Mouse (Mus musculus) olfactory bulb, adult 2 months (tissue): ENCODE measurements at regions not wholly inside any gene's neighbourhood (a gene's known extent, or its start where the extent isn't known, plus 50 kb on each side); places are given as distances from the start of the nearest gene placed in this dataset.

ENCODE experiments used
- H3K27ac ChIP-seq: fragments of 200-500 bp; 2 replicates; pipeline ENCODE4 v1.5.1; 2012; ENCODE audit warnings: low read depth, low read length; ENCODE audit not compliant: insufficient read depth
- H3K4me1 ChIP-seq: fragments of 200-500 bp; 2 replicates; pipeline ENCODE4 v1.6.1; 2012; ENCODE audit warnings: low read length; ENCODE audit not compliant: control insufficient read depth, insufficient read depth
- H3K4me3 ChIP-seq: fragments of 200-500 bp; 2 replicates; pipeline ENCODE4 v1.5.1; 2012; ENCODE audit warnings: mild to moderate bottlenecking, low read depth, low read length, moderate library complexity; ENCODE audit not compliant: insufficient read depth
- CTCF ChIP-seq: fragments of 200-500 bp; IDR thresholded peaks from 2 replicates; pipeline ENCODE4 v1.5.1; 2012; ENCODE audit warnings: low read depth, mild to moderate bottlenecking, low read length, moderate library complexity; ENCODE audit not compliant: insufficient read depth
- POLR2A ChIP-seq: fragments of 200-500 bp; IDR thresholded peaks from 2 replicates; pipeline ENCODE4 v1.6.1; 2012; ENCODE audit warnings: mild to moderate bottlenecking, low read depth, low read length, moderate library complexity; ENCODE audit not compliant: insufficient read depth
- WGBS: fragments of 180-500 bp; shearing (Covaris S2); methylation state at CpG from one replicate; pipeline ENCODE4 v1.1.7; 2018; 5-methylcytosine and 5-hydroxymethylcytosine counted together

DNA sequence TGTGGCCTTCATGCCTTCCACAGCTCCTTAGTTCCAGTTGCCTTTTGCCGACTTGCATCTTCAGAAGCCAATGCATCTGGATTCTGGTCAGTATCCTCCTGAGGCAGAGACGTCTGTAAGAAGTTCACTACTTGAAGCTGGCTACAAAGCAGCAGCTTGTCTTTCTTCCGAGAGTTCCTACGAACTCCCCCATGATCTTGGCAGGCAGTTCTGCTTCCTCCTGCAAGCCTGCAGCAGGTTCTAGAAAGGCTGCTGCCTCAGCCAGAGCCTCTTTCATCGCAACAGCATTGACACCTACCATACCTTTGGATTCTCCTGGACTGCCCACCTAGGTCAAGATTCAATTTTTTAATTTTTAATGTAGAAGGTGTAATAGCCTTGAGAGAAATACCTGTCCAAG, 158.3 kb upstream of the Ercc4 start:
- Histone ChIP-seq H3K27ac (no peak overlapping the region), H3K4me3 (no peak overlapping the region), H3K4me1 (no peaks in the 10 kb centered on the region)
- 85% methylated on average over 5 of the region's 5 CpGs for WGBS
- TF ChIP-seq POLR2A (no peak), CTCF (no peak)

DNA sequence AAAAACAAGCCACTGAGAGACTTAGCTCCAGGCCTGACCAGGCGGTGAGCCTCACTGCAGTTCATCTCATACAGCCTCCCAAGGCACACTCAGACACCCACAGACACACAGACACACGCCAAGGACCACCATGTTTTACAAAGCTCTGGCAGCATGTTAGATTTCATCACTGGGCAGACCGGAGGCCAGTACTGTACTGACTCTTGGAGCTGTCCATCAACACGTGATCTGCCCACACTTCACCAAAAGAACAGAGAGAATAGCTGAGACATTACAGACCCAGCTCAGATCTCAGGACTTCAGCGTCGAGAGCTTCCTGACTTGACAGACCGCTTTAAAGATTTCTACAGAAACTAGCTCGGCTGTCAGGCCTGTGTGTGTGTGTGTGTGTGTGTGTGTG, 155.5 kb upstream of the Ercc4 start:
- H3K4me1 ChIP-seq: no peaks in the 10 kb centered on the region
- no peak overlapping the region for H3K27ac ChIP-seq
- H3K4me3 ChIP-seq: no peak overlapping the region
- 75% methylated on average over 8 of the region's 8 CpGs for WGBS
- no peak for TF ChIP-seq CTCF
- TF ChIP-seq POLR2A: no peak

DNA sequence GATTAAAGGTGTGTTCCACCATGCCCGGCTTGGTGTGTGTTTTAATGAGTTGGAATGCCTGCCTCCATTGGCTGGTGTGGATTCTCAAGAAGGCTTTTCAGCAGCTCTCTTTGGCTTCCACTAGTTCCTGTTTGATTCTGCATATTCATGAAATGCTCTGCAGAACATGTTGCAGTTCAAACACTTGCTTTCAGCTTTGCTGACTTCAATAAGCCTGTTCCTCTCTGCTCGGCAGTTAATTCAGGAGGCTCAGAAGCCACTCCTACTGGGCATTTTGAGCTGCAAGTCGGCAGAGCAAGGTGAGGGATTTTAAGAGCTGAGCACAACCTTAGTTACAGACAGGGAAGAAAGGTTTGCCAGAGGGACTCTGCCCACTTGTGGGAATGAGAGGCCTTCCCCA, 153.1 kb upstream of the Ercc4 start:
- no peaks in the 10 kb centered on the region for H3K4me1 ChIP-seq
- H3K27ac ChIP-seq: no peak overlapping the region
- TF ChIP-seq POLR2A (no peak), CTCF (no peak)
- H3K4me3 ChIP-seq: no peak overlapping the region
- 40% methylated on average over 3 of the region's 3 CpGs for WGBS

DNA sequence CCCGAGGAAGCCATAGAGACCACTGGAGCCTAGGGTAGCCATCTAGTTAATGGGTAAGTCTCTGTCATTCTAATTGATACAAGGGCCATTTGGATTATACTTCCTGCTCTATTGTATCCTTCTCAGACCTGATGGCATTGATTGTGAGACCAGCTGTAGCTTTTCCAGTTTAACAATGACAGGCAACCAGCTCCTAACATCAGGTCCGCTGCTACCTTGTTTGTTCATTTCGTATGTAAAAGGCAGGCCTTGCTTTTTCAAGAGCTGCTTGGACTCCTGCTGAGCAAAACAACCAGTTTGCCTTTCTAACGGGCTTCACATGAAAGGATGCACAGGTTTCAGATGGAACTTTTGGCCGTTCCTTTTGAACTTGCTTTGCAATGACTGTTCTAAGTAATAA, 148.6 kb upstream of the Ercc4 start:
- TF ChIP-seq POLR2A (no peak), CTCF (no peak)
- H3K4me3 ChIP-seq: no peak overlapping the region
- WGBS: 48% methylated on average over 5 of the region's 5 CpGs
- no peaks in the 10 kb centered on the region for H3K4me1 ChIP-seq
- H3K27ac ChIP-seq: no peak overlapping the region

DNA sequence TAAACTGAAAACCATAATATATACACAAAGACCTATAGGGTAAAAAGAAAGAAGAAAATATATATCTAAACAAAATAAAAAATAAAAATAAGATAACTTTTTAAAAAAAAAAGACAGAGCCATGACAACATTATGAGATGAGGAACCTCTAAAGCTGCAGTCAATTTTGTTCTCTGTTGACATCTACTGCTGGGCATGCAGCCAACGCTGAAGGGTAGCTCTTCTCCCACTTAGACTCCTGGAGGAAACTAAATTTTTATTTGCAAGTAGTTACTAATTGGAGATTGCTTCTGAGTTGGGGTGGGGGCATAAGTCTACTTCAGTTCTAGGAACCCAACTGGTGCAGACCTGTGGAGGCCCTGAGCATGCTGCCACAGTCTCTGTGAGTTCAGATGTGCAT, 126.8 kb upstream of the Ercc4 start:
- H3K4me3 ChIP-seq: no peak overlapping the region
- no peak overlapping the region for H3K27ac ChIP-seq
- H3K4me1 ChIP-seq: no peaks in the 10 kb centered on the region
- TF ChIP-seq POLR2A (no peak), CTCF (no peak)
- 82% methylated on average over 1 of the region's 1 CpGs for WGBS

DNA sequence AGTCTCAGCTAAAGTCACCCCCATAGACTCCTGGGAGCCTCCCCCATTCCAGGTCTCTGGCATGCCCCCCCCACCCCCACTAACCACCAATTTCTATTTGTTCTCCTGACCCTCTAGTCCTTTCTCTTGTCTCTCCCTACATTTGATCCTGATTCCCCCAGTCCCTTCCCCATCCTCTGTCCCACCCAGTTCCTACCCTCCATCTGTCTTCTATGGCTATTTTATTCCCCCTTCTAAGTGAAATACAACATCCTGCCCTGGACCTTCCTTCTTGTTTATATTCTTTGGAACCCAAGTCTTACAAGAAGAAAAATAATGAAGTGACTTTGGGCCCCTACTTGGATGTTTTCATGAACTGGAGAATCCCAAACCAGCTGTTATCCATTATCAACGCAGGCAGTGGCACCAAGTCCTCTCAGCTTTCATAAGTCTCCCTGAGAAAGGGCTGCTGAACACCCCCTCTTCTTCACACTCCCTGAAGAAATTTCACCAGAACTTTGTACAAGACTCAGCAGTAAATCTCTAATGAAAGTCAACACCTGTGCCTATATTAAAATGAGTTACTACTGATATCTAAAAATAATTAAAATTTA, 108.1 kb upstream of the Ercc4 start:
- no peaks in the 10 kb centered on the region for H3K4me1 ChIP-seq
- no peak for TF ChIP-seq CTCF
- TF ChIP-seq POLR2A: no peak
- no peak overlapping the region for H3K27ac ChIP-seq
- 80% methylated on average over 1 of the region's 1 CpGs for WGBS
- H3K4me3 ChIP-seq: no peak overlapping the region

DNA sequence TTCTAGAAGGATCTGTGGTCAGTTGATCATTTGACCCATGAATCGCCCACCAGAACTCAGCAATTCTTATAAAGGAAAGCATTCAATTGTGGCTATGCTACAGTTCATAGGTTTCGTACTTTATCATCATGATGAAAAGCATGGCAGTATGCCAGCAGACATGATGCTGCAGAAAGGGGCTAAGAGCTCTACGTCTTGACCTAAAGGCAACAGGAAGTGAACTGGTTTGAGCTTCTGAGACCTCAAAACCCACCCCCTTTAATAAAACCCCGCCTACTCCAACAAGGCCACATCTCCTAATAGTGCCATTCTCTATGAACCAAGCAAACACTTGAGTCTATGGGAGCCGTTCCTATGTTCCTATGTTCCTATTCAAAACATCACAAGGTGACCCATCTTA, 96.6 kb upstream of the Ercc4 start:
- WGBS: 96% methylated on average over 5 of the region's 5 CpGs
- Histone ChIP-seq H3K4me1 (no peaks in the 10 kb centered on the region), H3K4me3 (no peak overlapping the region), H3K27ac (no peak overlapping the region)
- TF ChIP-seq CTCF (no peak), POLR2A (no peak)

DNA sequence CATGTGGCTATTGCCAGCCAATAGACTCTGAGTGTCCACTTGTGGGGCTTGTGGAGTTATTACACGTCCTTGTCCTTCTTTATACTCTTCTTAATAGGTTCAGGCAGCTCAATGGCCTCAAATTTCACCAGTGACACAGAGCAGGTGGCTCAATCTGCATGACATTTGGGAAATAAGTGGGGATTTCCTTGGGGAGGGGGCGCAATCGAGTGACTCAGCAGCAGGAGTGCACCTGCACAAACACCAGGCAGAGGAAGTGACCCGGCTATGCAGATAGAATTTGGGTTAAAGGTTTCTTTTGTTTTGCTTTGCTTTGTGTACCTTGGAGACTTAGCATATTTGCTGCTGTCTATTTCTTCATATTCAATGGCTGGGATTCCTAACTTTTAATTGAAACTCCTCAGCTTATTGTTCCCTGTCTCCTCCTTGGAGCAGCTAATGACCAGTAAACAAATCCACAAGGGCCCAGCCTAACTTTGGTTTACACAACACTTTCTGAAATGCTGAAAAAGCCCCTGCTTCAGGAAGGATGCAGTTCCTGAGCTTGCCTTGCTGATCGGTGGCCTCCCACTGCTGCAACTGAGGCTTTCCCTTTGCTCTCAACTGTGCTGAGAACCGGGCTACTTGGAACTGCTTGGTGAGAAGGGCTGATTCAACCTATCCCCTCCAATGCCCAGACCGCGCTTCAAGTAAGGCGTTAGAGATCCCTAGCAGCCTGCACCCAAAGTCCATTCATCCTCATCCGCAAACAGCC, 95.4 kb upstream of the Ercc4 start:
- H3K27ac ChIP-seq: no peak overlapping the region
- 62% methylated on average over 10 of the region's 10 CpGs for WGBS
- no peak overlapping the region for H3K4me3 ChIP-seq
- H3K4me1 ChIP-seq: no peaks in the 10 kb centered on the region
- no peak for TF ChIP-seq POLR2A
- no peak for TF ChIP-seq CTCF

DNA sequence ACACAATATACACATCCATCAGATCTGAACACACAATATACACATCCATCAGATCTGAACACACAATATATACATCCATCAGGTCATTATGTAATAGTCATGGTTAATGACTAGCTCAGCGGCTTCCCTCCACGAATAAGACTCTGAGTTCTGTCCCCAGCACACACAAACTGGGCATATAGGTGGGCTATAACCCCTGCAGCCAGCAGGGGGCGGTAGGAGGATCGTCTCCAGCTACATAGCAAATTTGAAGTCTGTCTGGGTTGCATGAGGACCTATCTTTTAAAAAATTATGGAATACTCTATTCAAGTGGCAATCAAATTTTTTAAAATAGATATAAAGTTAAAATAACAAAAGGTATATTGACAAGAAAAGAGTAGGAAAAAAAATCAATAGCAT, 86.6 kb upstream of the Ercc4 start:
- no peak for TF ChIP-seq POLR2A
- no peak for TF ChIP-seq CTCF
- Histone ChIP-seq H3K4me3 (no peak overlapping the region), H3K27ac (no peak overlapping the region), H3K4me1 (no peaks in the 10 kb centered on the region)
- WGBS: 55% methylated on average over 4 of the region's 4 CpGs

DNA sequence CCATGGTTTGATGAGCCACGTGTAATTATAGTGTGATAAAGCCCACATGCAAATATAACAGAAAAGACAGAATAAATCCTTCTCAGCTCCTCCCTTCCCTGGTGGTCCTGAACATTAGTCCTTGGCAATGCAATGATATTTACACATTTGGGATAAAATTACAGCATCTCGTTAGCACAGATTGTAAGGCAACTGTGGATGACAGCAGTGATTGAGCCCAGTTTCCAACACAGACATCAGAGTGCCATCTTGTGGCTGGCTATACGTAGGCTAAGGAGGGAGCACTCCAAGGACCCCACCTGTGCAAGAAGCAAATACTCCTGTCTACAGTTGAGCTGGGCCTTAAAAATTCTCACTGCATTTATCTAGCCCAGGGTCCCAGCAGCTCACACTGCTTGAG, 84.1 kb upstream of the Ercc4 start:
- H3K4me1 ChIP-seq: no peaks in the 10 kb centered on the region
- TF ChIP-seq POLR2A: no peak
- no peak for TF ChIP-seq CTCF
- no peak overlapping the region for H3K27ac ChIP-seq
- H3K4me3 ChIP-seq: no peak overlapping the region
- 37% methylated on average over 3 of the region's 3 CpGs for WGBS
